Mouse (Mus musculus): ENCODE data around the gene Zfp747.

DNA sequence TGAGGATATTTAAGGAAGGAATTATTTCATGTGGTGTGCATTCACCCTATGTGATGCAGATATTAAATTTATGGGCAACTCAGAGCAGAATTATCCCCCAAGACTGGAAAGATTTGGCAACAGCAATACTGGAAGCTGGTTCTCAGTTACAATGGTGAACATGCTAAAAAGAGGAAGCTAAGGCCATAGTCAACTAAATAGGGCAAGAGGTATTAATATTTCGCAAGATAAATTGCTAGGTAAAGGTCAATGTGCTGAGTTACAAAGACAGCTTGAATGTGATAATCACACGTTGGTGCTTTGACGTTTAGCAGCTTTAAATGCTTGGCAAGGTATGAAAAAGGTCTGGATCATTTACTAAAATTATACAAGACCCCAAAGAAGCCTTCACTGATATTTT lies 20.1 kb downstream of the Zfp747 start:
- no peak for TF ChIP-seq CTCF (IDR thresholded peaks at IDR 0.05; ENCODE audit: extremely low read depth, insufficient read depth, low read length)
- TF ChIP-seq POLR2A (IDR thresholded peaks at IDR 0.05; ENCODE audit: extremely low read depth, insufficient read depth, low read length): no peak

Measured in cortical plate, adult 2 months (tissue).